Mouse (Mus musculus) kidney, postnatal 36 days (tissue): Measurements from ENCODE around the gene Galnt9.

Experiments
- DNase-seq, 2 experiments: peaks; one replicate each; pipeline ENCODE4 v3.0.0; 2021 to 2022; ENCODE audit warnings: mixed read lengths in 2 of 2

Gene Galnt9

GRCm38 (mm10) chr5:110638306-110639074 lies 94.3 kb downstream of the Galnt9 start:
- DNase-seq = no peak

GRCm38 (mm10) chr5:110639459-110639858 lies 95.3 kb downstream of the Galnt9 start:
- DNase-seq = peak; percentile 63 to 80

DNA sequence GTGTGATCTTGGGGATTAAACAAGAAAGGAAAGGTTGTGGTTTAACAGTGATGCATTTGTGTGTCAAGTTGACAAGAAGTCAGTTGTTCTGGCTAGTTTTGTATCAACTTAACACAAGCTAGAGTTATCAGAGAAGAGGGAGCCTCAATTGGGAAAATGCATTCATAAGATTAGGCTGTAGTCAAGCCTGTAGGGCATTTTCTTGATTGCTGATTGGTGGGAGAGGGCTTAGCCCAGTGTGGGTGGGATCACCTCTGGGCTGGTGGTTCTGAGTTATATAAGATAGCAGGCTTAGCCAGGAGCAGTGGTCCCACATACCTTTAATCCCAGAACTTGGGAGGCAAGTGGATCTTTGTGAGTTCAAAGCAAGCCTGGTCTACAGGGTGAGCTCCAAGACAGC lies 102.2 kb downstream of the Galnt9 start:
- no peak for DNase-seq

DNA sequence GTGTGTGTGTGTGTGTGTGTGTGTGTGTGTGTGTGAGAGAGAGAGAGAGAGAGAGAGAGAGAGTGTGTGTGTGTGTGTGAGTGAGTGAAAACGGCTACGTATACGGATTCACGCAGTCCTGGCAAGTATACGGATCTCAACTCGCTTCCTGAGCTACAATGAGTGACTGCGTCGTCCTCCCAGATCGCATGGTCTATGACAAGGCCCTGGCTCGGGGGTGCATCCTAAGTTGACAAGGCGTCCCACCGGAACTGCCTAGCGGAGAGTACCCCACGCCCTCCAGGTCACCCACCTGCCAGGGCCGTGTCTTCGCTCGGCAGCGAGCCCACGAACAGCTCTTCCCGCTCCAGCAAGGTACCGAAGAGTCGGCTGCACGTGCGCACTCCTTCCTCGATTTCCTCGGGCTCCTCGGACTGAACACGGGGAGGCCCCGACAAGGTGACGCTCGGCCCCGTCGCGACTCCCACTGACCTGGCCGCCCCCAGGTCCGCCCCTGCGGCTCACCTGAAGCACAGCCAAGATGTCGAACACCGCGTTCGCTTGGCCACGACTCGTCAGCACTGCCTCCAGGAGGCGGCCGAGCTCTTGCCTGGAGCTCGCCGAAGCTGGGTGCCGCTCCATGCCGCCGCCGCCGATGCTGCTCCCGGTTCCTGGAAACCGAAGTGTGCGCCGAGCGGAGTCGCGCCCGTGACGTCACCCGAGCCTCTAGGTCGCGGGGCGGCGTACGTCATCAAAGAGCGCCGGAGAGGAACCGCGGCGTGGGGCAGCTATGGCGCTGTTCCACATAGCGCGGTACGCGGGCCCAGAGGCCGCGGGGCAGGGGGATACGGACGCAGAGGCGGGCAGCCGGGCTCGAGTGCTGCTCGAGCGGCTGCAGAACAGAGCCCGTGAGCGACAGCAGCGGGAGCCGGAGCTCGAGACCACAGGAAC lies 108.8 kb downstream of the Galnt9 start, which contains the start of the genes Noc4l and Ddx51:
TSS of gene Noc4l (minus strand) at position 699 of the 930 bp plus-strand sequence.
TSS of gene Ddx51 (plus strand) at position 733 of the 930 bp plus-strand sequence.
- peak; percentile 96 to 99 for DNase-seq

DNA sequence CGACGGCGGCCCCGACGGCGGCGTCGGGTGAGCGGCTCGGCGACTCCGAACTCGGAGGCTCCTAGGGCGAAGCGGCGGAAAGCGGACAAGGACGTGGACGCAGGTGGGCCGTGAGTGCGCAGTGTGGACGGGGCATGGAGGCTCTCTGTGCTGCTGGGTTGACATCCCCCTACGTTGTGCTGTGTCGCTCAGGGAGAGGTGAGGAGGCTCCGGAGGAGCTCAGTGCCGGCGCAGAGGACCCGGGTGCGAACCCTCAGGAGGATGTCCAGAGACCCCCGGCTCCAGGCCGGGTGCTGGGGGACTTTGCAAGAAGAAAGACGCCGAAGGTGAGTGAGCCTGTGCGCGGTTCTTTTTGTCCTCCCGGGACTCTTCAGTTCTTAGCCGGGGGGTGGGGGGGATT lies 109.5 kb downstream of the Galnt9 start:
- no peak for DNase-seq

DNA sequence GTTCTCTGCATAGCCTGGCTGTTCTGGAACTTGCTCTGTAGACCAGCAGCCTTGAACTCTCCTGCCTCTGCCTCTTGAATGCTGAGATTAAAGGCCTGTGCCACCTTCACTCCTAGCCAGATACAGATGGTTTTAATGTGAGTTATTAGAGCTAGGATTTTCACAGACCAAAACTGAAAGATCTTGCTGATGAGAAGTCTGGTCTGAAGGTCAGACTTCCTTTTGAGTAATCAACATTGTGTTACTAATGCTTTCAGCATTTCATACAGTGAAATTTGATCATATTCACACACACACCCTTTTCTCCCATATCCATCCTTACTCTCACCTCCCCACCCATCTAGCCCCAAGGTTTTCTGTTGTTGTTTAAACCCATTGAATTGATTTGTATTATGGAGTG lies 115.5 kb downstream of the Galnt9 start:
- no peak for DNase-seq

GRCm38 (mm10) chr5:110664041-110664440 lies 119.9 kb downstream of the Galnt9 start:
- no peak for DNase-seq

- DNase-seq = no peak
These were observed 120.7 kb downstream of the Galnt9 start for GRCm38 (mm10) chr5:110664750-110665269.

DNA sequence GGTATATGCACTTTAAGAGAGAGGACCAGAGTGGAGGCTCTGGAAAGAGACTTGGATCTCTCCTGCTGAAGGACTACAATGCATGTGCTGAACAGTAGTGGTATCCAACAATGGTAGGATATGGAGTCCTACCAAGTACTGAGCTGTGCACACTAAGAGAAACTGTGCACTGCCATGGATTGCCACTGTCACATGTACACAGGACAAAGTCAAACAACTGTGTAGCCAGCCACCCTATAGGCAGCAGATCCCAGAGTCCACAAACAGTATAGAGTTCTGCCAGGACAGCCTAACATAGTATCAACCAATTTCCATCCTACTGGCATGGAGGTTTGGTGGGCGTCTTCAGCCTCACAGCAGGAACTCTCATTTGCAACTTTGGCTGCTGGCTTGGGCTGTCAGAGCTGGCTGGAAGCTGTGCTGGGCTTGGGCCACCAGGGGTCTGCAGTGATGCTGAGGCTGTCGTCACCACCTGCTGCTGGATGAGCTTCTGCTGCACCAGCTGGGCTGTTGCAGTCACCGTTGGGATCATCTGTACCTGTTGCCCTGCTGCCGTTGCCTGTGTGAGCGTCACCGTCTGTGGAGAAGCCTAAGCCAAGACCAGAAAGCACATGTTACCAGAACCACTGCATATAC lies 121.4 kb downstream of the Galnt9 start:
- no peak for DNase-seq
